Comparison of ENCODE assay signal across 8 mouse cellular contexts in the genomic region with DNA sequence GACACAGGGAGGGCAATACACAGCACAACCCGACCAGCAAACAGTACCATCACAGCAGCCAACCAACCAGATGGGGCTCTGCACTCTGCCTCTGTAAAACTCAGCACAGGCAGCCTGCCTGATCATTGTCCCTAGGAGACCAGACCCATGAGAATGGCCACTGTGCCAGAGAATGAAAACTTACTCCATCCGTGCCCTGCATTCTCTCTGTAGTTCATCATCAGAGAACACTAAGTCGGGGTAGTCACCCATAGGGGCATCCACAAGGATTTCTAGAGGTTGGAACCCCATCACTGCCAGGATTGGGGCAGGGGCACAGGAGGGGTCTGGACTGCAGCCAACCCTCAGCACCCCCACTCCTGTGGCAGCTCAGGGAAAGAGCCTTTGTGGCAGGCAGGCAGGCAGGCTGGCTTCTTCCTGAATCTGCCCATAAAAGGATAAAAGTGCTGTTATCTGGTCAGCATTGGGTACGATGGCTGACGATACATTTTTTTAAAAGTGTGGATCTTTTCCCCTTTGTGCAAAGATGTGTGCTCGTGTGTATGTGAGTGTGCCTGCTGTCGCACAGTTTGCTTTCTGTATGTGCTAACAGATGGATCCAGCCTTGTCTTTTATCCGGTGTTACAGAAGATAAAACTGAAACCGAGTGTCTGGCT. TPM values are rescaled to one million over a fixed set of nuclear protein-coding genes. Genes with fewer than 3 reads are reported as not detected.
A peak's percentile ranks its signal among the peaks of the same experiment; 100 is the strongest.
DNase-seq lines count a peak whose midpoint lies in the region; ATAC-seq and TF ChIP-seq lines count a peak whose summit lies in the region.
"Had no signal": no experiment of that assay in that cellular context is flagged by ENCODE, and none has a peak within 500 bp of the region (broad histone marks: within the 10 kb centered on the region; RNA-seq: fewer than 3 reads in every experiment).

No protein-coding gene starts in this region.

- H3K36me3 ChIP-seq in lung, embryonic 16.5 days (ENCODE audit: control insufficient read depth, insufficient read depth, low read length), result no peaks in the 10 kb centered on the region
- no peaks in the 10 kb centered on the region for H3K36me3 ChIP-seq in hindbrain, embryonic 16.5 days (ENCODE audit: control insufficient read depth, insufficient read depth, low read length)
- no peaks in the 10 kb centered on the region for H3K36me3 ChIP-seq in midbrain, embryonic 11.5 days (ENCODE audit: control insufficient read depth, insufficient read depth, low read length)
- H3K36me3 ChIP-seq: limb, embryonic 12.5 days had no signal

- no peak for TF ChIP-seq POLR2A in brain, embryonic 14.5 days (IDR thresholded peaks at IDR 0.05; ENCODE audit: borderline replicate concordance, extremely low read depth, insufficient read depth, insufficient read length, poor library complexity, severe bottlenecking)

- peak overlapping the region; percentile 25 for H3K4me3 ChIP-seq in lung, embryonic 16.5 days (ENCODE audit: low read length)
- H3K4me3 ChIP-seq in hindbrain, embryonic 16.5 days (ENCODE audit: low read length), result peak overlapping the region; percentile 15; the same call in 1 of the 2 replicates
- no peak overlapping the region for H3K4me3 ChIP-seq in midbrain, embryonic 11.5 days (ENCODE audit: low read depth, low read length)
- H3K4me3 ChIP-seq: limb, embryonic 12.5 days had no signal

- DNase-seq in lung, postnatal 25 days (ENCODE audit: low spot score), result no peak
- DNase-seq in brain, embryonic 14.5 days (ENCODE audit: low read depth), result peak; percentile 92
- DNase-seq in midbrain, embryonic 11.5 days (ENCODE audit: low spot score, missing footprints), result peak; percentile 82
- DNase-seq in yolk sac, embryonic 10.5 days (ENCODE audit: low spot score), result no peak

- ATAC-seq in lung, embryonic 16.5 days (ENCODE audit: low read depth), result peak; percentile 46
- ATAC-seq in common myeloid progenitor, adult 5-6 weeks (replicated peaks; ENCODE audit: low read depth, poor library complexity, severe bottlenecking), result peak; percentile 65
- ATAC-seq in hindbrain, embryonic 16.5 days, result peak; percentile 83
- ATAC-seq in midbrain, embryonic 11.5 days (ENCODE audit: low FRiP score), result 0 out of 2 replicates have a peak, but pooled peaks have one; percentile 38

- H3K27ac ChIP-seq in lung, embryonic 16.5 days (ENCODE audit: low read length), result peak overlapping the region; percentile 29
- peak overlapping the region; percentile 83 for H3K27ac ChIP-seq in hindbrain, embryonic 16.5 days (ENCODE audit: low read depth, low read length)
- no peak overlapping the region; the same call in 1 of the 2 replicates for H3K27ac ChIP-seq in midbrain, embryonic 11.5 days (ENCODE audit: low read depth, low read length)
- H3K27ac ChIP-seq: limb, embryonic 12.5 days had no signal

- H3K27me3 ChIP-seq in lung, embryonic 16.5 days (ENCODE audit: control insufficient read depth, insufficient read depth, low read depth, low read length), result no peaks in the 10 kb centered on the region
- H3K27me3 ChIP-seq in hindbrain, embryonic 16.5 days (replicated peaks; ENCODE audit: control insufficient read depth, insufficient read depth, low read length), result no peaks in the 10 kb centered on the region
- no peaks in the 10 kb centered on the region for H3K27me3 ChIP-seq in midbrain, embryonic 11.5 days (ENCODE audit: control insufficient read depth, insufficient read depth, low read length)
- H3K27me3 ChIP-seq: limb, embryonic 12.5 days had no signal

- no peak for TF ChIP-seq CTCF in brain, embryonic 14.5 days (IDR thresholded peaks at IDR 0.05; ENCODE audit: borderline replicate concordance, extremely low read depth, insufficient read depth, insufficient read length)

- H3K4me2 ChIP-seq in lung, embryonic 16.5 days (ENCODE audit: low read depth, low read length), result peak overlapping the region; percentile 45
- H3K4me2 ChIP-seq in hindbrain, embryonic 16.5 days (ENCODE audit: low read length), result peak overlapping the region; percentile 45
- no peak overlapping the region for H3K4me2 ChIP-seq in midbrain, embryonic 11.5 days
- H3K4me2 ChIP-seq: limb, embryonic 12.5 days had no signal

- peak overlapping the region; percentile 50 for H3K9ac ChIP-seq in lung, embryonic 16.5 days (ENCODE audit: low read length)
- H3K9ac ChIP-seq in hindbrain, embryonic 16.5 days (ENCODE audit: low read depth, low read length), result peak overlapping the region; percentile 52
- H3K9ac ChIP-seq in midbrain, embryonic 11.5 days (ENCODE audit: low read length), result no peak overlapping the region
- H3K9ac ChIP-seq: limb, embryonic 12.5 days had no signal

- 36% methylated on average over 9 of the region's 9 CpGs for WGBS in lung, embryonic 16.5 days
- WGBS in hindbrain, embryonic 16.5 days, result 27% methylated on average over 9 of the region's 9 CpGs
- 63% methylated on average over 9 of the region's 9 CpGs for WGBS in midbrain, embryonic 11.5 days

- H3K4me1 ChIP-seq in lung, embryonic 16.5 days (replicated peaks; ENCODE audit: control insufficient read depth, insufficient read depth, low read length), result peaks cover 19% of the 10 kb centered on the region
- H3K4me1 ChIP-seq in hindbrain, embryonic 16.5 days (ENCODE audit: control insufficient read depth, insufficient read depth, low read depth, low read length), result peaks cover 31% of the 10 kb centered on the region
- H3K4me1 ChIP-seq in midbrain, embryonic 11.5 days (ENCODE audit: control insufficient read depth, insufficient read depth, low read length), result peaks cover 9% of the 10 kb centered on the region; the same call in 1 of the 2 replicates

- no peaks in the 10 kb centered on the region for H3K9me3 ChIP-seq in lung, embryonic 16.5 days (ENCODE audit: control insufficient read depth, low read length)
- H3K9me3 ChIP-seq in hindbrain, embryonic 16.5 days (ENCODE audit: control insufficient read depth, low read length), result no peaks in the 10 kb centered on the region
- no peaks in the 10 kb centered on the region for H3K9me3 ChIP-seq in midbrain, embryonic 11.5 days (ENCODE audit: control insufficient read depth, low read length)
- H3K9me3 ChIP-seq: limb, embryonic 12.5 days had no signal

RNA-seq across cellular contexts. Expression of a gene that starts 25.3 kb away (rescaled TPM):
- polyA plus RNA-seq in lung, embryonic 16.5 days (2015; fragmentation: Nextera tagmentation; extraction: Ambion mirVana), result 16.8 TPM in 2 replicates
- polyA plus RNA-seq in brain, embryonic 14.5 days (2012; rRNA removed), result 24.6 and 28.4 TPM in 2 replicates
- total RNA-seq in common myeloid progenitor, adult 5-6 weeks (2017), result 15.6 and 16.5 TPM in 2 replicates
- 61.9 and 65.1 TPM in 2 replicates for polyA plus RNA-seq in hindbrain, embryonic 16.5 days (2015; fragmentation: Nextera tagmentation; extraction: Ambion mirVana)
- 14.4 and 18.2 TPM in 2 replicates for polyA plus RNA-seq in midbrain, embryonic 11.5 days (2014; fragmentation: Nextera tagmentation; extraction: Ambion mirVana)

Comparison
In these comparisons a context has a peak if more than half of its experiments do, and no peak if none do; other contexts are left out.
1. DNase-seq: peak in brain, embryonic 14.5 days (single experiment) and midbrain, embryonic 11.5 days (single experiment); none in lung, postnatal 25 days (single experiment) and yolk sac, embryonic 10.5 days (single experiment).
2. Peak in every context shown above with its lines, with median percentiles within 50 percentile points of each other: ATAC-seq.